Mouse (Mus musculus): Measurements from ENCODE around the gene Pacrg. TPM values are rescaled to one million over a fixed set of nuclear protein-coding genes. Genes with fewer than 3 reads are reported as not detected.

Pacrg gene
- total RNA-seq (2014; rRNA removed) (not detected in 2 replicates), polyA plus RNA-seq (2012; rRNA removed) (not detected in 2 replicates)

GRCm38 (mm10) chr17:10840148-10840707 is at the start of gene Pacrg, which contains the start of gene Prkn:
TSS of gene Pacrg (minus strand) at chr17:10840311.
TSS of gene Prkn (plus strand) at chr17:10840384.
- Histone ChIP-seq H3K9ac (ENCODE audit: low read depth, low read length) (peak within 1 kb of the TSS; percentile 82), H3K27ac (replicated peaks; ENCODE audit: insufficient read depth, low read depth, low read length) (peak within 1 kb of the TSS; percentile 29), H3K79me2 (ENCODE audit: control insufficient read depth, insufficient read depth, low read length) (no peaks in the 10 kb centered on the region; the same call in 1 of the 2 replicates), H3K36me3 (ENCODE audit: control insufficient read depth, insufficient read depth, low read length) (no peaks in the 10 kb centered on the region), H3K27me3 (ENCODE audit: control insufficient read depth, insufficient read depth, low read length) (no peaks in the 10 kb centered on the region), H3K4me3 (ENCODE audit: insufficient read depth, low read depth, low read length) (peak within 1 kb of the TSS; percentile 84), H3K4me1 (ENCODE audit: control insufficient read depth, insufficient read depth, low read length) (peaks cover 3% of the 10 kb centered on the region; the same call in 1 of the 2 replicates)
- DNase-seq (ENCODE audit: extremely low read depth, low read depth, low spot score) = peak; percentile 94
- under 1% methylated on average over 48 of the region's 58 CpGs for WGBS
- TF ChIP-seq POLR2A (IDR thresholded peaks at IDR 0.05; ENCODE audit: extremely low read depth, insufficient read depth, low read length) = 0 out of 2 replicates have a peak, but pooled peaks have one; percentile 31
- no peak for TF ChIP-seq CTCF (IDR thresholded peaks at IDR 0.05; ENCODE audit: low read depth, low read length)

GRCm38 (mm10) chr17:10887924-10888323 is 47.8 kb upstream of the Pacrg start:
- H3K36me3 ChIP-seq (ENCODE audit: control insufficient read depth, insufficient read depth, low read length) = no peaks in the 10 kb centered on the region
- 61% methylated on average over 4 of the region's 4 CpGs for WGBS
- H3K27me3 ChIP-seq (ENCODE audit: control insufficient read depth, insufficient read depth, low read length) = no peaks in the 10 kb centered on the region
- no peaks in the 10 kb centered on the region; the same call in 1 of the 2 replicates for H3K79me2 ChIP-seq (ENCODE audit: control insufficient read depth, insufficient read depth, low read length)
- H3K9ac ChIP-seq (ENCODE audit: low read depth, low read length) = no peak overlapping the region
- TF ChIP-seq CTCF (IDR thresholded peaks at IDR 0.05; ENCODE audit: low read depth, low read length) = no peak
- no peak for DNase-seq (ENCODE audit: extremely low read depth, low read depth, low spot score)
- no peaks in the 10 kb centered on the region for H3K4me1 ChIP-seq (ENCODE audit: control insufficient read depth, insufficient read depth, low read length)
- no peak overlapping the region for H3K4me3 ChIP-seq (ENCODE audit: insufficient read depth, low read depth, low read length)
- no peak overlapping the region for H3K27ac ChIP-seq (replicated peaks; ENCODE audit: insufficient read depth, low read depth, low read length)

DNA sequence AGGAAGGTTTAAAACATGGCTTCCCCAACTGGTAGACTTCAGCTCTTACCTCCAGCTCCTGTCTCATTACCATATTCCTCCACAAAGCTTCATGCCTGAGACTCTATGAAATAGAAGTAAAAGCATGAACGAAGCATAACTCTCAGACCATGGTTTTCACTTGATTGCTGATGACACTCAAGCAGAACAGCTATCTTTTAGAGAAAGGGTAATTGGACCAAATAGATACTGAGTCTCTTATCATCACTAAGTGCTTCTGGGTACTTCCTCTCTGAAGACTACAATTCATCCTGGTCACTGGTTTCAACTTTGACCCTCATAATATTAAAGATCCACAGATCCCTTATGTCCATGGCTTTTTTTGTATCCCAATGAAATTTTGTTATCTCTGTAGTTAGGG is 42.1 kb upstream of the Pacrg start:
- TF ChIP-seq POLR2A (IDR thresholded peaks at IDR 0.05; ENCODE audit: extremely low read depth, insufficient read depth, low read length) (no peak), CTCF (IDR thresholded peaks at IDR 0.05; ENCODE audit: low read depth, low read length) (no peak)
- Histone ChIP-seq H3K4me1 (ENCODE audit: control insufficient read depth, insufficient read depth, low read length) (no peaks in the 10 kb centered on the region), H3K4me3 (ENCODE audit: insufficient read depth, low read depth, low read length) (no peak overlapping the region), H3K27ac (replicated peaks; ENCODE audit: insufficient read depth, low read depth, low read length) (no peak overlapping the region), H3K9ac (ENCODE audit: low read depth, low read length) (no peak overlapping the region), H3K27me3 (ENCODE audit: control insufficient read depth, insufficient read depth, low read length) (no peaks in the 10 kb centered on the region), H3K36me3 (ENCODE audit: control insufficient read depth, insufficient read depth, low read length) (no peaks in the 10 kb centered on the region), H3K79me2 (ENCODE audit: control insufficient read depth, insufficient read depth, low read length) (no peaks in the 10 kb centered on the region; the same call in 1 of the 2 replicates)
- no peak for DNase-seq (ENCODE audit: extremely low read depth, low read depth, low spot score)
- WGBS = 86% methylated on average over 1 of the region's 1 CpGs

DNA sequence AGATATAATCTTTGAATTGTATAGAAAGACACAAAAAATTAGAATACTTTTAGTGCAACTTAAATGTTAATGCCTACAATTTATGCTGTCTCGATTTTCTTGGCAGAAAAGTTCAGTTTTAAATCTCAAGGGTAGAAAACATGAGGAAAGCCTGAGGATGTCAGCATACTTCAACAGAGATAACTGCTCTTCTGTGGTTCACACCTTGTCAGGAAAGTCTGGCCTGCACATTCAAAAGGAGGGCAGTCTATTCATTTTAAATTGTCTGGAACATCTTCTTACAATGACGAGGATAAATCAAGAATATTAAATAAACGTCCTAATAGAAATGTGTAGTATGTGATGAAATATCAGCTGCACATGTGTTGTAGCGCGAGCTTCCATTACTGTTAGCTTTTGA is 38.9 kb upstream of the Pacrg start:
- 85% methylated on average over 5 of the region's 5 CpGs for WGBS

GRCm38 (mm10) chr17:10874208-10875187 is 34.4 kb upstream of the Pacrg start:
- Histone ChIP-seq H3K9ac (ENCODE audit: low read depth, low read length) (no peak overlapping the region), H3K27me3 (ENCODE audit: control insufficient read depth, insufficient read depth, low read length) (no peaks in the 10 kb centered on the region), H3K4me1 (ENCODE audit: control insufficient read depth, insufficient read depth, low read length) (no peaks in the 10 kb centered on the region), H3K27ac (replicated peaks; ENCODE audit: insufficient read depth, low read depth, low read length) (no peak overlapping the region), H3K79me2 (ENCODE audit: control insufficient read depth, insufficient read depth, low read length) (no peaks in the 10 kb centered on the region), H3K36me3 (ENCODE audit: control insufficient read depth, insufficient read depth, low read length) (no peaks in the 10 kb centered on the region), H3K4me3 (ENCODE audit: insufficient read depth, low read depth, low read length) (no peak overlapping the region)
- TF ChIP-seq CTCF (IDR thresholded peaks at IDR 0.05; ENCODE audit: low read depth, low read length) (no peak), POLR2A (IDR thresholded peaks at IDR 0.05; ENCODE audit: extremely low read depth, insufficient read depth, low read length) (no peak)
- 80% methylated on average over 7 of the region's 7 CpGs for WGBS
- DNase-seq (ENCODE audit: extremely low read depth, low read depth, low spot score) = peak; percentile 7

More for the DNA sequence above, 38.9 kb upstream of the Pacrg start:
- H3K27ac ChIP-seq (replicated peaks; ENCODE audit: insufficient read depth, low read depth, low read length) = no peak overlapping the region
- DNase-seq (ENCODE audit: extremely low read depth, low read depth, low spot score) = no peak
- no peaks in the 10 kb centered on the region for H3K4me1 ChIP-seq (ENCODE audit: control insufficient read depth, insufficient read depth, low read length)
- TF ChIP-seq POLR2A (IDR thresholded peaks at IDR 0.05; ENCODE audit: extremely low read depth, insufficient read depth, low read length) = no peak
- TF ChIP-seq CTCF (IDR thresholded peaks at IDR 0.05; ENCODE audit: low read depth, low read length) = no peak
- no peaks in the 10 kb centered on the region for H3K27me3 ChIP-seq (ENCODE audit: control insufficient read depth, insufficient read depth, low read length)
- no peak overlapping the region for H3K9ac ChIP-seq (ENCODE audit: low read depth, low read length)
- no peaks in the 10 kb centered on the region for H3K36me3 ChIP-seq (ENCODE audit: control insufficient read depth, insufficient read depth, low read length)
- H3K4me3 ChIP-seq (ENCODE audit: insufficient read depth, low read depth, low read length) = no peak overlapping the region
- no peaks in the 10 kb centered on the region for H3K79me2 ChIP-seq (ENCODE audit: control insufficient read depth, insufficient read depth, low read length)

Measured in liver, adult 2 months (tissue).